ENCODE assay signal across 8 mouse cellular contexts in genomic region chr11:77491123-77491501, GRCm38 (mm10). TPM values are rescaled to one million over a fixed set of nuclear protein-coding genes. Genes with fewer than 3 reads are reported as not detected.
DNase-seq lines count a peak whose midpoint lies in the region; ATAC-seq and TF ChIP-seq lines count a peak whose summit lies in the region.

No protein-coding gene starts in this region.

- peak overlapping the region; percentile 90 for H3K4me2 ChIP-seq in embryonic facial prominence, embryonic 13.5 days
- peak overlapping the region; percentile 91 for H3K4me2 ChIP-seq in limb, embryonic 15.5 days
- H3K4me2 ChIP-seq in midbrain, postnatal 0 days (ENCODE audit: low read depth, low read length, poor library complexity, severe bottlenecking): peak overlapping the region; percentile 86

- no peak for TF ChIP-seq POLR2A in heart, adult 2 months (IDR thresholded peaks at IDR 0.05; ENCODE audit: insufficient read depth, low read depth, low read length)
- no peak for TF ChIP-seq POLR2A in kidney, adult 2 months (IDR thresholded peaks at IDR 0.05; ENCODE audit: low read depth, low read length)

- H3K9ac ChIP-seq in embryonic facial prominence, embryonic 13.5 days: peak overlapping the region; percentile 74; the same call in 1 of the 2 replicates
- no peak overlapping the region; the same call in 1 of the 2 replicates for H3K9ac ChIP-seq in heart, adult 2 months (ENCODE audit: low read depth, low read length)
- 0 out of 2 replicates have a peak overlapping the region, but pooled peaks have one; percentile 5 for H3K9ac ChIP-seq in limb, embryonic 15.5 days
- H3K9ac ChIP-seq in midbrain, postnatal 0 days (replicated peaks; ENCODE audit: low read length, poor library complexity, severe bottlenecking): peak overlapping the region; percentile 95

- ATAC-seq in embryonic facial prominence, embryonic 13.5 days (ENCODE audit: insufficient number of reproducible peaks, insufficient read depth, low FRiP score, low TSS enrichment, low read depth): peak; percentile 73
- ATAC-seq in limb, embryonic 15.5 days (ENCODE audit: insufficient number of reproducible peaks, low FRiP score, low TSS enrichment, low read depth): peak; percentile 73
- peak; percentile 72 for ATAC-seq in midbrain, postnatal 0 days (ENCODE audit: low FRiP score)

- TF ChIP-seq EP300 in heart, adult 2 months (IDR thresholded peaks at IDR 0.05; ENCODE audit: insufficient read depth, low read depth, low read length): peak; percentile 61; the same call in 1 of the 2 replicates

- WGBS in embryonic facial prominence, embryonic 13.5 days: 2% methylated on average over 13 of the region's 13 CpGs
- whole genome bisulfite sequencing in heart, adult 2 months: under 1% methylated on average over 13 of the region's 13 CpGs
- WGBS in kidney, adult 2 months: under 1% methylated on average over 13 of the region's 13 CpGs
- whole genome bisulfite sequencing in limb, embryonic 15.5 days: under 1% methylated on average over 13 of the region's 13 CpGs
- 0% methylated on average over 13 of the region's 13 CpGs for WGBS in midbrain, postnatal 0 days

- H3K27me3 ChIP-seq in embryonic facial prominence, embryonic 13.5 days: no peaks in the 10 kb centered on the region
- H3K27me3 ChIP-seq in heart, adult 2 months (ENCODE audit: control insufficient read depth, insufficient read depth, low read length): no peaks in the 10 kb centered on the region
- no peaks in the 10 kb centered on the region for H3K27me3 ChIP-seq in kidney, adult 2 months (replicated peaks; ENCODE audit: control insufficient read depth, insufficient read depth, low read length)
- H3K27me3 ChIP-seq in limb, embryonic 15.5 days: no peaks in the 10 kb centered on the region
- H3K27me3 ChIP-seq in midbrain, postnatal 0 days (ENCODE audit: insufficient read depth, low read length): no peaks in the 10 kb centered on the region

- DNase-seq in layer of hippocampus, adult 11-12 months (ENCODE audit: low spot score): peak; percentile 93
- DNase-seq in layer of hippocampus, adult 9-10 months (ENCODE audit: low spot score): no peak
- DNase-seq in heart, adult 2 months: peak; percentile 89 to 93
- DNase-seq in kidney, adult 2 months: peak; percentile 89
- peak; percentile 95 for DNase-seq in midbrain, postnatal 0 days (ENCODE audit: low spot score)
- peak; percentile 74 to 85 for DNase-seq in spleen, postnatal 14 days (ENCODE audit: low spot score in 2 of 2)

- H3K27ac ChIP-seq in embryonic facial prominence, embryonic 13.5 days: peak overlapping the region; percentile 95
- peak overlapping the region; percentile 96 for H3K27ac ChIP-seq in heart, adult 2 months
- H3K27ac ChIP-seq in kidney, adult 2 months (ENCODE audit: insufficient read depth, low read depth, low read length): no peak overlapping the region
- peak overlapping the region; percentile 93 for H3K27ac ChIP-seq in limb, embryonic 15.5 days
- peak overlapping the region; percentile 89 for H3K27ac ChIP-seq in midbrain, postnatal 0 days (ENCODE audit: low read depth, low read length)

- peaks cover 7% of the 10 kb centered on the region for H3K79me2 ChIP-seq in heart, adult 2 months (replicated peaks; ENCODE audit: control insufficient read depth, insufficient read depth, low read length)

- intact Hi-C loops in heart, adult 2 months (cut with DNase I): loop anchor here (1.0 to 10.0 kb wide), 5 partner anchors 10 to 314 kb away; partner anchors contain the start of genes Ssh2 and Taok1

- H3K36me3 ChIP-seq in embryonic facial prominence, embryonic 13.5 days: no peaks in the 10 kb centered on the region
- no peaks in the 10 kb centered on the region; the same call in 1 of the 2 replicates for H3K36me3 ChIP-seq in heart, adult 2 months (ENCODE audit: control insufficient read depth, insufficient read depth, low read length)
- no peaks in the 10 kb centered on the region for H3K36me3 ChIP-seq in kidney, adult 2 months (ENCODE audit: control insufficient read depth, insufficient read depth, low read length)
- H3K36me3 ChIP-seq in limb, embryonic 15.5 days: no peaks in the 10 kb centered on the region
- no peaks in the 10 kb centered on the region for H3K36me3 ChIP-seq in midbrain, postnatal 0 days (ENCODE audit: insufficient read depth, low read length)

- H3K9me3 ChIP-seq in embryonic facial prominence, embryonic 13.5 days: no peaks in the 10 kb centered on the region
- no peaks in the 10 kb centered on the region for H3K9me3 ChIP-seq in limb, embryonic 15.5 days
- no peaks in the 10 kb centered on the region for H3K9me3 ChIP-seq in midbrain, postnatal 0 days (ENCODE audit: low read length)

- peaks cover 71% of the 10 kb centered on the region for H3K4me1 ChIP-seq in embryonic facial prominence, embryonic 13.5 days
- peaks cover 17% of the 10 kb centered on the region for H3K4me1 ChIP-seq in heart, adult 2 months (ENCODE audit: control insufficient read depth, insufficient read depth, low read length)
- peaks cover 24% of the 10 kb centered on the region for H3K4me1 ChIP-seq in kidney, adult 2 months (ENCODE audit: control insufficient read depth, insufficient read depth, low read length)
- H3K4me1 ChIP-seq in limb, embryonic 15.5 days: peaks cover 88% of the 10 kb centered on the region
- peaks cover 35% of the 10 kb centered on the region; the same call in 1 of the 2 replicates for H3K4me1 ChIP-seq in midbrain, postnatal 0 days (ENCODE audit: insufficient read depth, low read length)

- no peak; the same call in 1 of the 2 replicates for TF ChIP-seq CTCF in heart, adult 2 months (IDR thresholded peaks at IDR 0.05)
- peak; percentile 93 for TF ChIP-seq CTCF in kidney, adult 2 months (conservative IDR thresholded peaks at IDR 0.05; ENCODE audit: insufficient read depth, insufficient read length, low read depth, low read length)
- TF ChIP-seq CTCF in midbrain, postnatal 0 days (IDR thresholded peaks at IDR 0.05): peak; percentile 99

- H3K4me3 ChIP-seq in embryonic facial prominence, embryonic 13.5 days: peak overlapping the region; percentile 97
- peak overlapping the region; percentile 71 for H3K4me3 ChIP-seq in heart, adult 2 months
- H3K4me3 ChIP-seq in kidney, adult 2 months (ENCODE audit: insufficient read depth, low read depth, low read length): peak overlapping the region; percentile 5; the same call in 1 of the 2 replicates
- peak overlapping the region; percentile 92 for H3K4me3 ChIP-seq in limb, embryonic 15.5 days
- peak overlapping the region; percentile 96 for H3K4me3 ChIP-seq in midbrain, postnatal 0 days (ENCODE audit: low read depth, low read length)

RNA-seq across cellular contexts. Expression of gene Ankrd13b, which starts 1.6 kb away (rescaled TPM):
- polyA plus RNA-seq in embryonic facial prominence, embryonic 13.5 days (2015; fragmentation: Nextera tagmentation; extraction: Ambion mirVana): 8.5 and 10.4 TPM in 2 replicates
- 10 to 100 TPM in 1 of 2 experiments, 1 to 10 TPM in 1; 9.2 to 10.6 TPM for total RNA-seq in heart, adult 2 months (2021)
- polyA plus RNA-seq in heart, adult 2 months (2012; rRNA removed): 19.4 and 20.3 TPM in 2 replicates
- 22.3 and 31.4 TPM in 2 replicates for polyA plus RNA-seq in kidney, adult 2 months (2012; rRNA removed)
- 5.0 and 7.2 TPM in 2 replicates for polyA plus RNA-seq in limb, embryonic 15.5 days (2015; fragmentation: Nextera tagmentation; extraction: Ambion mirVana)
- total RNA-seq in midbrain, postnatal 0 days (2014; rRNA removed): 70.3 and 75.5 TPM in 2 replicates
- 41.5 and 43.6 TPM in 2 replicates for polyA plus RNA-seq in midbrain, postnatal 0 days (2015; fragmentation: Nextera tagmentation; extraction: Ambion mirVana)

RNA-seq across cellular contexts. Expression of gene Git1, which starts 2.2 kb away (rescaled TPM):
- polyA plus RNA-seq in embryonic facial prominence, embryonic 13.5 days (2015; fragmentation: Nextera tagmentation; extraction: Ambion mirVana): 10.8 and 11.1 TPM in 2 replicates
- total RNA-seq in heart, adult 2 months (2021): 10 to 100 TPM; 53.3 to 59.4 TPM
- 52.3 and 54.0 TPM in 2 replicates for polyA plus RNA-seq in heart, adult 2 months (2012; rRNA removed)
- 53.2 and 58.5 TPM in 2 replicates for polyA plus RNA-seq in kidney, adult 2 months (2012; rRNA removed)
- polyA plus RNA-seq in limb, embryonic 15.5 days (2015; fragmentation: Nextera tagmentation; extraction: Ambion mirVana): 9.1 and 10.8 TPM in 2 replicates
- total RNA-seq in midbrain, postnatal 0 days (2014; rRNA removed): 111 and 143 TPM in 2 replicates
- 18.5 and 19.6 TPM in 2 replicates for polyA plus RNA-seq in midbrain, postnatal 0 days (2015; fragmentation: Nextera tagmentation; extraction: Ambion mirVana)

RNA-seq across cellular contexts. Expression of gene Abhd15, which starts 23.8 kb away (rescaled TPM):
- 2.0 and 2.2 TPM in 2 replicates for polyA plus RNA-seq in embryonic facial prominence, embryonic 13.5 days (2015; fragmentation: Nextera tagmentation; extraction: Ambion mirVana)
- 1 to 10 TPM; 2.4 to 2.9 TPM for total RNA-seq in heart, adult 2 months (2021)
- polyA plus RNA-seq in heart, adult 2 months (2012; rRNA removed): 1.4 and 2.0 TPM in 2 replicates
- polyA plus RNA-seq in kidney, adult 2 months (2012; rRNA removed): 2.7 and 3.2 TPM in 2 replicates
- polyA plus RNA-seq in limb, embryonic 15.5 days (2015; fragmentation: Nextera tagmentation; extraction: Ambion mirVana): 2.7 and 3.0 TPM in 2 replicates
- 3.6 and 4.2 TPM in 2 replicates for total RNA-seq in midbrain, postnatal 0 days (2014; rRNA removed)
- 1.6 and 1.8 TPM in 2 replicates for polyA plus RNA-seq in midbrain, postnatal 0 days (2015; fragmentation: Nextera tagmentation; extraction: Ambion mirVana)

RNA-seq across cellular contexts. Expression of gene Trp53i13, which starts 24.7 kb away (rescaled TPM):
- 54.7 and 55.2 TPM in 2 replicates for polyA plus RNA-seq in embryonic facial prominence, embryonic 13.5 days (2015; fragmentation: Nextera tagmentation; extraction: Ambion mirVana)
- total RNA-seq in heart, adult 2 months (2021): 1 to 10 TPM; 8.3 to 9.8 TPM
- 13.5 and 14.2 TPM in 2 replicates for polyA plus RNA-seq in heart, adult 2 months (2012; rRNA removed)
- 19.4 and 24.4 TPM in 2 replicates for polyA plus RNA-seq in kidney, adult 2 months (2012; rRNA removed)
- 62.5 and 69.8 TPM in 2 replicates for polyA plus RNA-seq in limb, embryonic 15.5 days (2015; fragmentation: Nextera tagmentation; extraction: Ambion mirVana)
- total RNA-seq in midbrain, postnatal 0 days (2014; rRNA removed): 7.5 and 7.8 TPM in 2 replicates
- 11.4 and 11.5 TPM in 2 replicates for polyA plus RNA-seq in midbrain, postnatal 0 days (2015; fragmentation: Nextera tagmentation; extraction: Ambion mirVana)

RNA-seq across cellular contexts. Expression of gene Gm10392, which starts 27.9 kb away (rescaled TPM):
- not detected in 2 replicates for polyA plus RNA-seq in embryonic facial prominence, embryonic 13.5 days (2015; fragmentation: Nextera tagmentation; extraction: Ambion mirVana)
- not detected for total RNA-seq in heart, adult 2 months (2021)
- polyA plus RNA-seq in heart, adult 2 months (2012; rRNA removed): 0.06 TPM in 1 of 2 replicates, not detected in the other
- polyA plus RNA-seq in kidney, adult 2 months (2012; rRNA removed): not detected in 2 replicates
- 0.12 TPM in 1 of 2 replicates, not detected in the other for polyA plus RNA-seq in limb, embryonic 15.5 days (2015; fragmentation: Nextera tagmentation; extraction: Ambion mirVana)
- not detected in 2 replicates for total RNA-seq in midbrain, postnatal 0 days (2014; rRNA removed)
- not detected in 2 replicates for polyA plus RNA-seq in midbrain, postnatal 0 days (2015; fragmentation: Nextera tagmentation; extraction: Ambion mirVana)

Comparison
In these comparisons a context has a peak if more than half of its experiments do, and no peak if none do; other contexts are left out.
1. H3K4me3 ChIP-seq: peak in every context shown above with its lines; median percentile 97 in embryonic facial prominence, embryonic 13.5 days; 96 in midbrain, postnatal 0 days; 92 in limb, embryonic 15.5 days; 71 in heart, adult 2 months; 5 in kidney, adult 2 months.